Mouse (Mus musculus) hematopoietic stem cell, adult 5-6 weeks (primary cell): ENCODE results near the gene Tmem262. TPM values are rescaled to one million over a fixed set of nuclear protein-coding genes. Genes with fewer than 3 reads are reported as not detected.

Source experiments
- ATAC-seq, 2 experiments: fragments of 125-278 bp in 1 of 2; replicated peaks in 1 of 2; 2 replicates each; pipeline ENCODE4 v1.8.0; 2016 to 2017; ENCODE audit warnings: inconsistent platforms in 2 of 2, mild to moderate bottlenecking in 2 of 2, moderate number of reproducible peaks in 2 of 2, low read depth in 1 of 2, moderate TSS enrichment in 1 of 2; ENCODE audit not compliant: low FRiP score in 2 of 2, poor library complexity in 2 of 2, severe bottlenecking in 2 of 2, insufficient read depth in 1 of 2, low TSS enrichment in 1 of 2
- total RNA-seq: library from RNA; stranded (forward); fragments of 172-1452, 232-1000 nt; gene quantifications from 2 replicates; pipeline ENCODE4 v1.2.3, GENCODE M21; 2017

Gene Tmem262
- total RNA-seq, 1 experiment from 2014 or later: not detected

- ATAC-seq: peak; percentile 80 to 81
These were observed 22.3 kb upstream of the Tmem262 start, which contains the start of the genes Mrpl49 and Fau for GRCm38 (mm10) chr19:6057313-6058096. TSS of gene Mrpl49 (minus strand) at chr19:6057785. TSS of gene Fau (plus strand) at chr19:6057844.

- ATAC-seq: no peak
These were observed 21.3 kb upstream of the Tmem262 start for GRCm38 (mm10) chr19:6058513-6058912.

- ATAC-seq: no peak
These were observed 20.9 kb upstream of the Tmem262 start for GRCm38 (mm10) chr19:6058966-6059365.

GRCm38 (mm10) chr19:6061021-6061533 lies 18.8 kb upstream of the Tmem262 start, which contains the start of gene Znhit2:
TSS of gene Znhit2 (plus strand) at chr19:6061192.
- ATAC-seq: peak; percentile 74 to 75

- peak; percentile 24 to 35 for ATAC-seq
These were observed 18.1 kb upstream of the Tmem262 start for GRCm38 (mm10) chr19:6061641-6062302.

GRCm38 (mm10) chr19:6062418-6062817 lies 17.4 kb upstream of the Tmem262 start:
- no peak for ATAC-seq

GRCm38 (mm10) chr19:6063081-6063480 lies 16.8 kb upstream of the Tmem262 start:
- no peak for ATAC-seq

GRCm38 (mm10) chr19:6066571-6066970 lies 13.3 kb upstream of the Tmem262 start:
- ATAC-seq: no peak

- ATAC-seq: peak; percentile 51 to 63
These were observed 12.7 kb upstream of the Tmem262 start for GRCm38 (mm10) chr19:6067011-6067723.

GRCm38 (mm10) chr19:6067724-6068415 lies 12.0 kb upstream of the Tmem262 start, which contains the start of gene Tm7sf2:
TSS of gene Tm7sf2 (minus strand) at chr19:6068373.
- ATAC-seq: peak; percentile 87 to 91

GRCm38 (mm10) chr19:6068951-6069350 lies 10.9 kb upstream of the Tmem262 start:
- ATAC-seq: no peak

GRCm38 (mm10) chr19:6069851-6070250 lies 10.0 kb upstream of the Tmem262 start:
- ATAC-seq: no peak

GRCm38 (mm10) chr19:6070571-6071250 lies 9.1 kb upstream of the Tmem262 start:
- no peak for ATAC-seq

GRCm38 (mm10) chr19:6071261-6071660 lies 8.6 kb upstream of the Tmem262 start:
- no peak for ATAC-seq

- no peak for ATAC-seq
These were observed 5.9 kb upstream of the Tmem262 start for GRCm38 (mm10) chr19:6073889-6074288.

GRCm38 (mm10) chr19:6076564-6077393 lies 3.1 kb upstream of the Tmem262 start, which contains the start of gene Vps51:
TSS of gene Vps51 (minus strand) at chr19:6077231.
- ATAC-seq: peak; percentile 87 to 97
